Mouse (Mus musculus): ENCODE data around the gene Atp5c1. TPM values are rescaled to one million over a fixed set of nuclear protein-coding genes. Genes with fewer than 3 reads are reported as not detected.
A peak's percentile ranks its signal among the peaks of the same experiment; 100 is the strongest.

Atp5c1 gene
- 100 to 1,000 TPM; 246 to 250 TPM for total RNA-seq (2021)
- long read RNA-seq, experiment 1, transcript Atp5c1-203 (10 exons, 1,166 nt): major isoform, 167 of 225 reads
- long read RNA-seq, experiment 1, transcript Atp5c1-201 (9 exons, 1,060 nt): minor isoform, 9 of 225 reads
- long read RNA-seq, experiment 1, partial matches to known transcripts: 38 of 225 reads
- long read RNA-seq, experiment 1, other reads (novel, unspliced or antisense): 11 of 225 reads
- long read RNA-seq, experiment 2, transcript Atp5c1-201 (9 exons, 1,060 nt): minor isoform, 5 of 318 reads
- long read RNA-seq, experiment 2, transcript Atp5c1-203 (10 exons, 1,166 nt): major isoform, 255 of 318 reads
- long read RNA-seq, experiment 2, partial matches to known transcripts: 45 of 318 reads
- long read RNA-seq, experiment 2, other reads (novel, unspliced or antisense): 13 of 318 reads

DNA sequence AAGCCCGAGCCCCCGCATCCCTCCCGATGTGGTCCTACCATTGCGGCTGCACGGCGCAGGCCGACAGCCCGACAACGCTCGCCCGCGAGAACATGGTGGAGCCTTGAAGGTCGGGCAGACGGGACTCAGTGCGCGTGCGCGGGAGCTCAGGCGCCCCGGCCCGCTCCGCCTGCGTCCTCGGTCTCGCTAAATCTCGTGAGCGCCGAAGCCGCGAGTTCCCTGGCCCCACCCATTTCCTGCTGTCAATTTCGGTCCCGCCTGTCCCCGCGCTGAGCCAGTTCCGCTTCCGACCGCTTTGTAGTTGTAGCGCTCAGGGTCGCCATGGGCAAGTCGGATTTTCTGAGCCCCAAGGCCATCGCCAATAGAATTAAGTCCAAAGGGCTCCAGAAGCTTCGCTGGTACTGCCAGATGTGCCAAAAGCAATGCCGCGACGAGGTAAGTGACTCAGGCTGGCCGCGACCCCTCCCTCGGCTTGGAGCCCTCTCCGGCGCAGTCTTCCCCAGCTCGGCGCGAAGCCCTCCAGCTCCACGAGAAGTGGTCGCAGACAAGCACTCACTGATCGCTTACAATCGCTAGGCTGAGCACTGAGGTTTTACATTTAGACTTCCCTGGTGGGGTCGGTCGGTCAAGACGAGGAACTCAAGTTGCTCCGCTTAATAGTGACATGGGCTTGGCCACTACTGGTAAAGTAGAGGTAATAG, at the start of gene Atp5c1, which contains the start of gene Kin:
Atp5c1 (minus strand) TSS at position 201 of the 701 bp plus-strand sequence.
Kin (plus strand) TSS at position 284 of the 701 bp plus-strand sequence.
- TF ChIP-seq CTCF (conservative IDR thresholded peaks at IDR 0.05): peak; percentile 82
- peak; percentile 96 to 97 for DNase-seq (ENCODE audit: low spot score in 2 of 2)
- Histone ChIP-seq H3K4me3 (peak within 1 kb of the TSS; percentile 79), H3K27ac (peak within 1 kb of the TSS; percentile 100)

DNA sequence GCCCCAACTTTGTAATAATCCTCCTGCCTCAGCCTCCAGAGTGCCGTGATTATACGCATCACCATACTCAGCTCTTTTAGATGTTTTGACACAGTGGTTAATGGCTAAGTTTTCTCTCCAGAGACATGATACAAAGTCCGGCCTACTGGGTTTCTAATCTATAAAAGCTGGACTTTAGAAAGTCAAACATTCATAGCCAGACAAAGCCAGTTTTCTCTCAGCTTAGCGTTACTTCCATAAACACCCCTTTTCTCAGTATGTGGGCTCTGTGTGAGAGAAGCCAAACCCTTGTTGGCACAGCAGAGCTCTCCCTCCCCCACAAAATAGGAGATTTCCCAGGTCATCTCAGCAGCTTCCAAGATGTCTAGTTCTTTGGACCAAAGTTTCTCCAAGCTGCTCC, 48.3 kb upstream of the Atp5c1 start:
- H3K4me3 ChIP-seq: no peak overlapping the region
- H3K27ac ChIP-seq: no peak overlapping the region
- no peak for TF ChIP-seq CTCF (conservative IDR thresholded peaks at IDR 0.05)
- DNase-seq (ENCODE audit: low spot score in 2 of 2): no peak

GRCm38 (mm10) chr2:10127471-10127870, 47.2 kb upstream of the Atp5c1 start:
- TF ChIP-seq CTCF (conservative IDR thresholded peaks at IDR 0.05): no peak
- Histone ChIP-seq H3K4me3 (no peak overlapping the region), H3K27ac (no peak overlapping the region)
- DNase-seq (ENCODE audit: low spot score in 2 of 2): no peak

GRCm38 (mm10) chr2:10126122-10126521, 45.8 kb upstream of the Atp5c1 start:
- no peak overlapping the region for H3K4me3 ChIP-seq
- no peak overlapping the region for H3K27ac ChIP-seq
- TF ChIP-seq CTCF (conservative IDR thresholded peaks at IDR 0.05): no peak
- DNase-seq (ENCODE audit: low spot score in 2 of 2): no peak

DNA sequence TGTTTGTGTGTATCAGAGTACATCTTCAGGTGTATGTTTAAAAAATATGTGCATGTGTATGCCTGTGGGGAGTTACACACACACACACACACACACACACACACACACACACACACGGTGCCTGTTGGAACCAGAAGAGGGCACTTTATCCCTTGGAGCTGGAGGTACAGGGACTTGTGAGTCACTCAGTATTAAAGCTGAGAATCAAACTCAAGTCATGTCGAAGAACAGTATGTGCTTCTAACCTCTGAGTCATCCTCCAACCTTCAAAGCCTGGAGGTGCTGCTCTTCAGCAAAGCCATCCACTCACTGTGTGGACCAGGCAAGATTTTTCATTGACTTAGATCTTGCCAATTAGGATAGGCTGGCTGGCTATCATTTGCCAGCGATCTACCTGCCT, 41.5 kb upstream of the Atp5c1 start:
- DNase-seq (ENCODE audit: low spot score in 2 of 2): no peak
- no peak for TF ChIP-seq CTCF (conservative IDR thresholded peaks at IDR 0.05)
- H3K4me3 ChIP-seq: no peak overlapping the region
- H3K27ac ChIP-seq: no peak overlapping the region

DNA sequence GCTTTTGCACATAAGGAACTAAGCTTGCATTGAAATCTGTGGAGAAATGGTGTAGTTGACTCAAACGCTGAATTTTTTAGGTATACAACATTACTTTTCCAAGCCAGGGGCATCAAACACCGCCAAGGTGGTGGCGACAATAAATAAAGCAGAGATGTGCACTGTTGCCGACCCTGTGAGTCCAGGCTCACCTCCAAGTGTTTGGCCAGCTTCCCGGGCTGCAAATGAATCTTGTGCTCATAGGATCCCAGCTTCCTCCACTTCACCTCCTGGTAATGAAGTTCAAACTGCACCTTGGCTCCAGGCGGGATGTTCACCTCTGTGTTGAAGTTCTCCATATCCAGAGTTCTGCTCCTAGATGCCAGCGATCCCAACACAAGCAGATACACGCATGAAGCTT, 39.0 kb upstream of the Atp5c1 start:
- DNase-seq (ENCODE audit: low spot score in 2 of 2): no peak
- Histone ChIP-seq H3K4me3 (no peak overlapping the region), H3K27ac (no peak overlapping the region)
- TF ChIP-seq CTCF (conservative IDR thresholded peaks at IDR 0.05): no peak

- no peak for TF ChIP-seq CTCF (conservative IDR thresholded peaks at IDR 0.05)
- Histone ChIP-seq H3K4me3 (no peak overlapping the region), H3K27ac (no peak overlapping the region)
- DNase-seq (ENCODE audit: low spot score in 2 of 2): no peak
Observed at GRCm38 (mm10) chr2:10118751-10119150, 38.4 kb upstream of the Atp5c1 start.

DNA sequence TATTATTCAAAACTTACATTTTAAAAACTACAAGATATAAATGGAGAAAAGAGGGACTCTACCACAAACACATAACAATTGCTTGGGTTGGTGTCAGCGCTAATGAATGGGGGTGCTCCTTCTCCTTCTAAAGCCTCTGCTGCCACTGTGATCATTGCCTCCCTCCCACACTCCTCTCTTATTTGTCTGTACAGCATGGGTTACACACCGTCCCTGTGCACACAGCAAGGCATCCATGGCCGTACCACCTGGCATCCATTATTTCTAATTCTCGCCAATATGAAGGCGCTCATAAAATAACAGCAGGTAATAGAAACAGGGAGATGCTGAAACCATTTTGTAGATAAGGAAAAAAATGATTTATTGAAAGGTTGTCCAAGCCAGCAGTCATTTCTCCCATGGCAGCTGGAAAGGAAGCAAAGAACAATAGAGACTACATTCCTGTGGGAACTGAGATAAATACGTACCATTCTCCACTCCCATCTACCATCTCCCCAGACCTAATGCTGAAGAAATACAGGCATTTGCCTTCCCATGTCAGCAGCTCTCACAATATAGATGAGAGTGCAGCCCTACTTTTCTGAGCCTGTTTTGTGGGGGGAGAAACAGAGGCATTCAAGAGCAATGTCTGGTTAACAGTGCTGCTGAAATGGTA, 28.4 kb upstream of the Atp5c1 start:
- no peak for TF ChIP-seq CTCF (conservative IDR thresholded peaks at IDR 0.05)
- DNase-seq (ENCODE audit: low spot score in 2 of 2): no peak
- Histone ChIP-seq H3K27ac (no peak overlapping the region), H3K4me3 (no peak overlapping the region)

GRCm38 (mm10) chr2:10101180-10101579, 20.9 kb upstream of the Atp5c1 start:
- peak; percentile 93 for TF ChIP-seq CTCF (conservative IDR thresholded peaks at IDR 0.05)
- no peak overlapping the region for H3K4me3 ChIP-seq
- peak; percentile 33 to 59 for DNase-seq (ENCODE audit: low spot score in 2 of 2)
- H3K27ac ChIP-seq: no peak overlapping the region

- TF ChIP-seq CTCF (conservative IDR thresholded peaks at IDR 0.05): no peak
- DNase-seq (ENCODE audit: low spot score in 2 of 2): no peak
- no peak overlapping the region for H3K4me3 ChIP-seq
- no peak overlapping the region for H3K27ac ChIP-seq
Observed at GRCm38 (mm10) chr2:10100471-10100870, 20.2 kb upstream of the Atp5c1 start.

DNA sequence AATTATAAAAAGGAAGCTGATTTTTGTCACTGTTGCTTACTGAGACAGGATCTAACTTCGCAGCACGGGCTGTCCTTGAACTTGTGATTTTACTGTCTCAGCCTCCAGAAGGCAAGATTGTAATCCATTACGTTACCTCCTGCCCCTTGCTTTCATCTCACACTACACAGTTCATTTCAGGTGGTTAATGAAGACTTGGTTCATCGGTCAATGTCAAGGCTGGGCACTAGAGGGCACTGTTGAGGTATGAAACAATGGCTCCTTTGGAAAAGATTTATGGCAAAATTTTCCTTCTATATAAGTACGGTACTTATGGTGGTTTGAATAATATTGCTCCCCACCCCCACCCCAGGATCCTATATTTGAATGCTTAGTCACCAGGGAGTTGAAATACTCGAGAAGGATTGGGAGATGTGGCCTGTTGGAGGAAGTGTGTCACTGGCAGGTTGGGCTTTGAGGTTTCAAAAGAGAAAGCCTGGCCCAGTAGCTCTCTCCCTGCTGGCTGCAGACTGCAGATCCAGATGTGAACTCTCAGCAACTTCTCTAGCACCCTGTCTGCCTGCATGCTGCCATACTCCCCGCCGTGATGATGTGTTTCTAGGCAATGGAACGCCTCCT, 18.4 kb upstream of the Atp5c1 start:
- DNase-seq (ENCODE audit: low spot score in 2 of 2): peak; percentile 23 to 65
- Histone ChIP-seq H3K4me3 (no peak overlapping the region), H3K27ac (no peak overlapping the region)
- TF ChIP-seq CTCF (conservative IDR thresholded peaks at IDR 0.05): peak; percentile 88

GRCm38 (mm10) chr2:10094327-10095100, 14.2 kb upstream of the Atp5c1 start:
- no peak overlapping the region for H3K4me3 ChIP-seq
- no peak for TF ChIP-seq CTCF (conservative IDR thresholded peaks at IDR 0.05)
- no peak overlapping the region for H3K27ac ChIP-seq
- DNase-seq (ENCODE audit: low spot score in 2 of 2): no peak
